Mouse (Mus musculus) midbrain, embryonic 10.5 days (tissue): ENCODE measurements around the gene Shroom2. TPM values are rescaled to one million over a fixed set of nuclear protein-coding genes. Genes with fewer than 3 reads are reported as not detected.

ENCODE experiments used
- DNase-seq: peaks from one replicate; pipeline ENCODE4 v3.0.0-alpha.2; 2017; ENCODE audit warnings: low spot score
- H3K27ac ChIP-seq: fragments of 300-500 bp; sonication (generic); replicated peaks from 2 replicates; pipeline ENCODE4 v1.5.1; 2016; ENCODE audit warnings: mild to moderate bottlenecking
- H3K27me3 ChIP-seq: fragments of 300-500 bp; sonication (generic); 2 replicates; pipeline ENCODE4 v1.6.1; 2016; ENCODE audit warnings: low read depth, mild to moderate bottlenecking; ENCODE audit not compliant: poor library complexity, severe bottlenecking
- H3K36me3 ChIP-seq: fragments of 300-500 bp; sonication (generic); 2 replicates; pipeline ENCODE4 v1.6.1; 2016; ENCODE audit warnings: mild to moderate bottlenecking, moderate library complexity
- H3K4me1 ChIP-seq: fragments of 300-500 bp; sonication (generic); 2 replicates; pipeline ENCODE4 v1.6.1; 2016
- H3K4me3 ChIP-seq: fragments of 300-500 bp; sonication (generic); 2 replicates; pipeline ENCODE4 v1.5.1; 2016; ENCODE audit warnings: mild to moderate bottlenecking, moderate library complexity
- H3K9me3 ChIP-seq: fragments of 300-500 bp; sonication (generic); replicated peaks from 2 replicates; pipeline ENCODE4 v1.6.1; 2016; ENCODE audit warnings: mild to moderate bottlenecking
- WGBS: fragments of 180-500 bp; shearing (Covaris S2); methylation state at CpG from one replicate; pipeline ENCODE4 v1.1.7; 2016; 5-methylcytosine and 5-hydroxymethylcytosine counted together
- polyA plus RNA-seq: library from polyadenylated mRNA; unstranded; fragments of >200 nt; fragmentation: Nextera tagmentation; extraction: Ambion mirVana; gene quantifications from 2 replicates; pipeline ENCODE4 v1.2.1, GENCODE M21; 2016

Gene Shroom2
- polyA plus RNA-seq, 1 experiment from 2014 or later = 4.5 TPM

DNA sequence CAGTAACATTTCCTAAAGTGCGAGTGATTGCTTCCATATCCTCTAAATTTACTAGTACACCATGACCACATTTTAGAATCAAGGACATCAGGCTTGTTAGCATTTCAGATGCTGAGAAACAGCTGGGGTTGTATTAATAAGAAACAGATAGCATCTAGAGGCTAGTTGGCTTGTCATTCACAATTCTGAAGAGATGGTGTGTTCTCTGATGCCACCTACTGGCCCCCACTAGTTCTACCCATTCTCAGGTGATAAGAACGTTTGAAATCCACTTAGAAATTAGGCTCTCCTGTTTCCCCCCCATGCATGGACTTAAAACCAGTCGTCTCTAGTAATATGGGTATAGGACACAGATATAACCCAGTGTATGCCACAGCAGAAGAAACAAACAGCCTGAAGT is 92.9 kb downstream of the Shroom2 start:
- DNase-seq = no peak
- WGBS = 55% methylated on average over 3 of the region's 3 CpGs
- H3K27me3 ChIP-seq = peaks cover 82% of the 10 kb centered on the region

DNA sequence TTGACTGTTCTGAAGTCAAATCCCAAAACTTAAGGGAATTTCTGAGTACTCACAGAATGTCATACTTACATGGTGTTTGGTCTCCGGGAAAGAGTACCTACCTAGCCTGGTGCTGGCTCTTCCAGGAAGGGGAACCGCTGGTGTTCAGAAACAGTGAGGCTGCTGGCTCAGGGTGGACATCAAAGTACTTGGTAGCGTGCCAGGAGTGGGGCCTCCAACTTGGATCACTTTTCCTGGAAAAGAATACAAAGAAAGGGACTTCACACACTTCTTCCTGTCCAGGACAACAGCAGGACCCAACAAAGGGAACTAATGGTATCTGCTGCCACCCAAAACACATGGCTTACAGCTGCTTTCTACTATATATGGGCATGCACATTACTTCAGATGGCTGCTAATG is 95.8 kb downstream of the Shroom2 start:
- DNase-seq = no peak
- Histone ChIP-seq H3K4me1 (no peaks in the 10 kb centered on the region), H3K4me3 (no peak overlapping the region), H3K9me3 (no peaks in the 10 kb centered on the region), H3K27ac (no peak overlapping the region), H3K27me3 (peaks cover 87% of the 10 kb centered on the region), H3K36me3 (no peaks in the 10 kb centered on the region)
- WGBS = 84% methylated on average over 3 of the region's 3 CpGs

More for the DNA sequence above, 92.9 kb downstream of the Shroom2 start:
- H3K4me3 ChIP-seq = no peak overlapping the region
- H3K4me1 ChIP-seq = no peaks in the 10 kb centered on the region
- H3K9me3 ChIP-seq = no peaks in the 10 kb centered on the region
- H3K27ac ChIP-seq = no peak overlapping the region
- H3K36me3 ChIP-seq = no peaks in the 10 kb centered on the region

DNA sequence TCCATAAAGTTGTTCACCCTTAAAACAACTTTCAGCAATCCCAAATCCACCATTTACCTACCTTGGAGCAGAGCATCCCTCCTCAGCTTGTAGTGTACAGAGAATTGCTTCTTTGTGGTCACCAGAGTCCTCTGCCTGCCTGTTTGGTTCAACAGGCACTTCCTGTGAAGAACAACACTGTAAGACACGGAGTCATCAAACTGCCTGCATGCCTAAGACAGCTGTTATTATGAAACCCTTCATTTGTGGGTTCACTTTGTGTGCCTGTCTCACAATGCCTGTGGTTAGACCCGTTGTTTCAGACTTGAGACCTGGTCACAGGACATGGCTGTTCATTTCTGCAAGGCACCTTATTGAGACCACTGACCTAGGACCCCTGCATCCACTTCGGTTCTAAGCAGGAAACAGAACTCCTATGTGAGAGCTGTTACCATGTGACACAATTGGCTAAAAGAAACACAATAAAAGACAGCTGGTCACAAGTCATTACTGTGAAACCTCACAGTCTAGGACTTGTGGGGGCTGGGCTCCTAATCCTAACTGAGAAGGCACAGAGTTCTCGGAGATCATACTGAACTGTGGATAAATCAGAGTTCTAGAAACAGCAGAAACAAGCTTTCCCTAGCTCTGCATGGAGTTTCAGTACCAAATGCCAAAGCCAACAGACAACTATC is 111.8 kb downstream of the Shroom2 start:
- whole genome bisulfite sequencing = 65% methylated on average over 4 of the region's 4 CpGs
- no peaks in the 10 kb centered on the region for H3K9me3 ChIP-seq
- H3K36me3 ChIP-seq = peaks cover 5% of the 10 kb centered on the region; the same call in 1 of the 2 replicates
- DNase-seq = no peak
- H3K4me3 ChIP-seq = no peak overlapping the region
- H3K27ac ChIP-seq = 0 out of 2 replicates have a peak overlapping the region, but pooled peaks have one; percentile 55
- H3K4me1 ChIP-seq = peaks cover 20% of the 10 kb centered on the region
- H3K27me3 ChIP-seq = peaks cover 98% of the 10 kb centered on the region

DNA sequence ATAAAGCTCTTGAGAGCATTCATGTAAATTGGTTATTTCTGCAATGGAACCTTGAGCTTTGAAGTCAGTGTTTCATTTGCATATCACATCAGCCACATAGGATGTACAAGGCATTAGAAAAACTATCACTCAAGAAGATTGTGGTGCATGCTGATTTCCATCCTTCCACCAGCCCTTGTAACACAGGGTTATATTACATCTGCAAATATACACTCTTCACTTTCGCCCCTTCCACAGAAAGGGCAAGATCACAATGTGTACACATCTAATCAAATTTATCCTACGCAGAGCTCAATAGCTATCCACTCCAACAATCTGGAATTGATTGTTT is 112.7 kb downstream of the Shroom2 start:
- H3K4me3 ChIP-seq = no peak overlapping the region
- peaks cover 20% of the 10 kb centered on the region for H3K4me1 ChIP-seq
- WGBS = 79% methylated on average over 2 of the region's 2 CpGs
- no peaks in the 10 kb centered on the region for H3K9me3 ChIP-seq
- H3K36me3 ChIP-seq = peaks cover 5% of the 10 kb centered on the region; the same call in 1 of the 2 replicates
- DNase-seq = no peak
- H3K27me3 ChIP-seq = peaks cover 99% of the 10 kb centered on the region
- no peak overlapping the region for H3K27ac ChIP-seq

DNA sequence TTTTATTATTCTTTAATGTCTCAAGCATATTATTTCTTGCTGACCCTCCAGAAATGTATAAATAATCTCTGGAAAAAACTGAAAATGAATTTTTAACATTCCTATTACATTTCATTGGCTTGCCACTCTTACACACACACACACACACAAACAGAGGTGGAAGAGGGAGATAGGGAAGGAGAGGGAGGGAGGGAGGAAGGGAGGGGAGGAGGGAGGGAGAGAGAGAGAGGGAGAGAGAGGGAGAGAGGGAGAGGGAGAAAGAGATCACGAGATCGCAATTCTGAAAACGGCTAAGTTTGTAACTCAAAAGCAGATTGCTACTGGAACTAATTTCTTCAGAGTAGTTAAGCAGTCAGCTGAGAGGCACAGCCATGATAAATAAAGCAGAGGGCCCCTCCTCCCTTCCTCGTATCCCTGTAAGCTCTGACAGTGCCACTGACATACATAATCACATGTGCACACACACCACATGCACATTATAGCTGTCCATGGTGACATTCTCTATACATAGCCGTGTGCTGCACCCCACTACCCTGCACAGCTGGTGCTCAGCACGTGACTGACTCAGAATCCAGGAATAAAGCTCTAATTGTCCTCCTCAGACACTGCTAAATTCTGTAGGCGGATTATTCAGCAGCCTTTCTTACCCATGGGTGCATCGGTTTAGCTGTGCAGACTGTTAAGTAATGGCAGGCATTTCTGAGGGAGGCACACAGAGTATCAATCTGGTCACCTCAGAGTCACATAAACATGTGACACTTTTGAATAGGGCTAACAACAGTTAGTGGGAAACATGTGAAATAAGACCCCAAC is 113.3 kb downstream of the Shroom2 start:
- H3K4me1 ChIP-seq = peaks cover 20% of the 10 kb centered on the region
- DNase-seq = peak; percentile 14
- H3K27ac ChIP-seq = peak overlapping the region; percentile 55; the same call in 1 of the 2 replicates
- 52% methylated on average over 8 of the region's 8 CpGs for WGBS
- no peak overlapping the region; the same call in 1 of the 2 replicates for H3K4me3 ChIP-seq
- H3K27me3 ChIP-seq = peaks cover 99% of the 10 kb centered on the region
- peaks cover 5% of the 10 kb centered on the region; the same call in 1 of the 2 replicates for H3K36me3 ChIP-seq
- no peaks in the 10 kb centered on the region for H3K9me3 ChIP-seq

DNA sequence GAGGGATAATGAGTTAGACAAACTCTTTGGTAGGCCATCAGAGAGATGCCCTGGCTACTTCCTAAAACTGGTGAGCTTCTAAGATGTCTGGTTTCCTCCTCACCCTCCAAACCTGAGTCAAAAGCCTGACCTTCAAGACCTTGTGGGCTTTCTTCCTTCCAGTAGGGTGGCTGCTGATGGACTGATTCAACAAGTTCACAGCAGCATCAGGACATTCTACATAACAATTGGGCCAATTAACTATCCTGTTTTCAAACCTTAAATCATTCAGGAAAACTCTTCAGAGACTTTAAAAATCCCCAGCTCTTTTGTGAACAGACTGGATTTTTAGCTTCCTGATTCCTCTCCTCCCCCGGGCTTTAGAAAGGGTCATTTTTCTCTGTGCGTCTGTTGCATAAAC is 116.6 kb downstream of the Shroom2 start:
- Histone ChIP-seq H3K4me3 (no peak overlapping the region), H3K4me1 (peaks cover 17% of the 10 kb centered on the region), H3K27me3 (peaks cover 99% of the 10 kb centered on the region), H3K36me3 (no peaks in the 10 kb centered on the region), H3K9me3 (no peaks in the 10 kb centered on the region), H3K27ac (no peak overlapping the region)
- 94% methylated on average over 2 of the region's 2 CpGs for WGBS
- no peak for DNase-seq

DNA sequence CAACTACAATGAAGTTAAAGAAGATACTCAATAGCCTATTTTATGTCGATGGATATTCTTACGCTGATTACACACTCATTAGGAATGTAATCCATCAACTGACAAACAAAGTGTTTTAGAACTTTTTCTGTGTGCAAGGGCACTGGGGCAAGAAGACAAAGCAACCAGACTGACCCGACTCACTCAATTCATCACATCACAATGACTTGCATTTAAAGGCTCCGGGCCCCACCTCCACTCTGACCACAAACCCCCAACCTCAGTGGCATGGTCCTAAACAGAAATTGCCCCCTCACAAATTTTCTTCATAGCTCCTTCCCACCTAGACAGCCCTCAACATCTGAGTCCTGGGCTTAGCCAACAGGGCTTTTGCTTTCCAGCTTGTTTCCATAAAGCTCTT is 124.4 kb downstream of the Shroom2 start:
- no peak overlapping the region for H3K27ac ChIP-seq
- no peak for DNase-seq
- WGBS = 46% methylated on average over 4 of the region's 4 CpGs
- no peaks in the 10 kb centered on the region for H3K36me3 ChIP-seq
- H3K27me3 ChIP-seq = peaks cover 84% of the 10 kb centered on the region
- H3K4me1 ChIP-seq = peaks cover 16% of the 10 kb centered on the region
- no peak overlapping the region for H3K4me3 ChIP-seq
- no peaks in the 10 kb centered on the region for H3K9me3 ChIP-seq

DNA sequence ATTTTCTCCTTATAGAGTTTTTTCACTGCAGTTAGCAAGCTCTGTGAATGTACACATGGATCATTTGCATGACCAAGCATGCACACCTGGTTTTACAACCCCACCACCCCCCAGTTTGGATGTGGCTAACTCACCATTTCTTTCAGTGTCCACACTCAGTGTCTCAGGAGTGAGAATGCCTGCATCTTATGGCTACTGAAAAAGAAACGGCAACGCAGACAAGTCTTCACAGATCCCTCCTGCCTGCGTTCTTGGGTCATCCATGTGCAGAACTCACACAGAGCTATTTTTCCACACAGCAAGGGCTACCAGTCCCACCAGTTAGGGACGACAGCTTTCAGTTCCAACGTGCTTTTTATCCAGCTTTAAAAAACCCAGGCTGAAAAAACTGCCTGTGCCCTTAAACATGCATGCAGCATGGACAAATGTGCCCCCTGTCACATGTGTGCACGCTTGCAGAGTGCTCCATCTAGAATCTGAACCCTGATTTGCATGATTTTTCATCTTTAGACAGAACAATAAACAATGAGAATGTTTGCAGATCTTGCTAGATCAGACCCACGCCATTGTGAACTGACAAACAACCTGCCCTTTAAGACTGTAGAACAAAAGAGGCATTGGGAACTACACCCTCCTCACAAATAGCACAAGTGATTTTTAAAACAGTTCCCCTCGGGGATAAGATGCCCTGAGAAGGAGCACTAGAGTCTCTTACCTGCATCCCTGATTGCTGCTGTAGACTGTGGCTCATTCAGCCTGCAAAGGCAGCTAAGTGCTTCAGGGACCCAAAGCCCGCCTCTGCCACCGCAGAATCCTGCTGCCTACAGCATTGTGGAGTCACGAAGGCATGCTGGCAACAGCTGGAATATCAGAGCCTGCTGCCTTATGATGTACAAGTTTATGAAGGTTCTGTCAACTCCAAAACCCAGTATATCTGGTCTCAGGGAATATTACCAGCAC is 125.3 kb downstream of the Shroom2 start:
- no peaks in the 10 kb centered on the region for H3K36me3 ChIP-seq
- no peak overlapping the region for H3K27ac ChIP-seq
- H3K4me3 ChIP-seq = peak overlapping the region; percentile 16; the same call in 1 of the 2 replicates
- H3K27me3 ChIP-seq = peaks cover 75% of the 10 kb centered on the region
- peak; percentile 12 for DNase-seq
- H3K9me3 ChIP-seq = no peaks in the 10 kb centered on the region
- H3K4me1 ChIP-seq = peaks cover 16% of the 10 kb centered on the region
- WGBS = 53% methylated on average over 11 of the region's 11 CpGs

DNA sequence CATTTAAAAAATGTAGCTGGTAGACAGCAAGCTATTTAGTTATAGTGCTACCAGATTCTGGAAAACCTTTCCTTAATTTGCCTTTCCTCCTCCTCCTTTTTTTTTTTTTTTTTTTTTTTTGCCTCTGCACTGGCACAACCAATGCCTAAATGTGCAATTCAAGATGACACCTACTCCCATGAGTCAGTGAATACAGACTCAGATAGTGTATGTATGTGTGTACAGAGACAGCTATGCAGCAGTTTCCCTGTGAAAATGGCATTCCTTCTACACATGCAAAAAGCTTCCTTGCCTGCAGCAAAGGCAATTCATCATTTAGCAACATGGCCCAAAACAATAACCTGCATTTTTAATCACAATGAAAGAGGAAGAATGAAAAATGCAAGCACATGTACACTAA is 126.1 kb downstream of the Shroom2 start:
- Histone ChIP-seq H3K36me3 (no peaks in the 10 kb centered on the region), H3K9me3 (no peaks in the 10 kb centered on the region), H3K4me1 (peaks cover 16% of the 10 kb centered on the region), H3K27me3 (peaks cover 68% of the 10 kb centered on the region), H3K27ac (no peak overlapping the region), H3K4me3 (no peak overlapping the region)
- DNase-seq = no peak

DNA sequence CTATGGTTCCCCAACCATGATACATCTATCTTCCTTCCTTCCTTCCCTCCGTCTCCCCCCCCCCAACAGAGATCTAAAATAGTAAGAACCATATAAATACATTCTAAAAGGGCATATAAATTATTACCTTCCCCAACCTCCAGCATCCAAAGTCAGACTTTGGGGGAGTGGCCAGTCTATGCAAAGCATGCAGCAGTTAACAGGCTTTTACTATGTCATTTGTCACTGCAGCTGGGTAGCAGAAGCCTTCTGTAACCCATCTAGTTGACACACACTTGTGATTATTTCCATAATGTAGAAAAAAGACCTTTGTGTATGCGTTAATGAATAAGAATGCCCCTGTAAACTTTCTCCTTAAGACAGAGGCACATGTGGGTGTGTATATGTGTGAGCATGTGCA is 126.6 kb downstream of the Shroom2 start:
- WGBS = 78% methylated on average over 2 of the region's 2 CpGs
- DNase-seq = no peak
- H3K27me3 ChIP-seq = peaks cover 62% of the 10 kb centered on the region
- no peak overlapping the region for H3K4me3 ChIP-seq
- no peak overlapping the region for H3K27ac ChIP-seq
- H3K36me3 ChIP-seq = no peaks in the 10 kb centered on the region
- H3K9me3 ChIP-seq = no peaks in the 10 kb centered on the region
- peaks cover 16% of the 10 kb centered on the region for H3K4me1 ChIP-seq

DNA sequence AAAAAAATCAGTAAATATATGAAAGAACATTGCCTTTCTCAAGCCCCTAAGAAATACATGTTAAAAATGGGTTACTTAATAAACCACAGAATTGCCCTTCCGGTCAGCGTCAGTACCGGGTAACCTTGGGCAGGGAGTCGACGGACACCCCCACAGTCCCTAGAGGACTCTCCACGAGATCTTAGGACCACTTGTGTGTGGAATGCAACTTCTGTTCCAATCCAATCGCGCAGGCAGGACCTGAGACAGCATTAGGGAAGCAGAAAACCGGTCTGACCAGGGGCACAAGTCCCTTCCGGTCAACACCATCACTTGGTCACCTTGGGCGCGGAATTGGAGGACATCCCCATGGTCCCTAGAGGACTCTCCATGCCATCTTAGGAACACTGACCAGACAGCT is 133.9 kb downstream of the Shroom2 start:
- Histone ChIP-seq H3K9me3 (no peaks in the 10 kb centered on the region), H3K27ac (no peak overlapping the region), H3K36me3 (no peaks in the 10 kb centered on the region), H3K4me1 (no peaks in the 10 kb centered on the region), H3K27me3 (peaks cover 56% of the 10 kb centered on the region), H3K4me3 (no peak overlapping the region)
- WGBS = 91% methylated on average over 12 of the region's 12 CpGs
- no peak for DNase-seq

DNA sequence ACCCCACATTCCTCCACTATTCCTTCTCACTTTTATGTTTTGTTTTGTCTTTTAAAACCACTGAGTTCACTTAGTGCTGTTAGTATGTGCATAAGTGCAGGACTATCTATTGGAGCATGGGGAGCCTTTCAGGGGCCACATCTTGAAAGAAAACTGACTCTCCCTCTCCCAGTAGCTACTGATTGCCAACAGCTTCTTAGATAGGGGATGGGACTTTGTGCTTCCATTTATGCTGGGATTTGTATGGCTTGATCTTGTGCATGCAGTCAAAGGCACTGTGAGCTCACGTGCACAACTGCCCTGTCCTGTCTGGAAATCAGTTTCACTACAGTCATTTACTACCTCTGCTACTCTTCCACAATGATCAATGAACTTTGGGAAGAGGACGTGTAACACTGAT is 147.9 kb downstream of the Shroom2 start:
- WGBS = 94% methylated on average over 2 of the region's 2 CpGs
- peaks cover 99% of the 10 kb centered on the region for H3K27me3 ChIP-seq

More for the DNA sequence above, 147.9 kb downstream of the Shroom2 start:
- H3K4me1 ChIP-seq = no peaks in the 10 kb centered on the region
- H3K36me3 ChIP-seq = no peaks in the 10 kb centered on the region
- DNase-seq = no peak
- H3K27ac ChIP-seq = no peak overlapping the region
- H3K4me3 ChIP-seq = no peak overlapping the region
- no peaks in the 10 kb centered on the region for H3K9me3 ChIP-seq
